Mouse (Mus musculus): Measurements from ENCODE around the gene Gcfc2. TPM values are rescaled to one million over a fixed set of nuclear protein-coding genes. Genes with fewer than 3 reads are reported as not detected.

Gene Gcfc2
- total RNA-seq, 2 experiments from 2014 or later: 14.4 to 18.0 TPM

- no peak for DNase-seq (ENCODE audit: low spot score in 2 of 2)
- peak; percentile 69 for TF ChIP-seq CTCF (conservative IDR thresholded peaks at IDR 0.05)
- Histone ChIP-seq H3K27ac (no peak overlapping the region), H3K4me3 (no peak overlapping the region)
Observed at GRCm38 (mm10) chr6:81956399-81956798, 32.9 kb downstream of the Gcfc2 start.

DNA sequence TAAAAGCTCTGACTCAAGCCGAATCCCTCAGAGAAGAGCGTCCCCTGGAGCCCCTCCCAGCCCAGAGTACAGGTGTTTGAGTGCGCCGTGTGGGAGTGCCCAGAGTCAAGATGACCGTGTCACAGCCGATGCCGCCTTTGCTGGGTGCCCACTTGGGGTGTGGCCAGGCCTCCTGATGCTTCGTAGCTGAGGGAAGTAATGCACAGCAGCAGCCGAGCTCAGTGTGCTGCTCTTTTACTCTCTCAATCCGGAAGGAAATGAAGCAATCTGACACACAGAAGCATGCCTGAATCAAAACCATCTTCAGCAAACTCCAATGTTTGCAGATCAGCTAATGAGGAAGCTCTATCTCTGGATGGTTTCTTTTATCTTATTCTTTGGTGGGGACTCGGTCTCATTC, 34.5 kb downstream of the Gcfc2 start:
- Histone ChIP-seq H3K27ac (no peak overlapping the region), H3K4me3 (no peak overlapping the region)
- no peak for DNase-seq (ENCODE audit: low spot score in 2 of 2)
- no peak for TF ChIP-seq CTCF (conservative IDR thresholded peaks at IDR 0.05)

GRCm38 (mm10) chr6:81959866-81960265, 36.4 kb downstream of the Gcfc2 start:
- no peak for DNase-seq (ENCODE audit: low spot score in 2 of 2)
- H3K4me3 ChIP-seq: no peak overlapping the region
- no peak for TF ChIP-seq CTCF (conservative IDR thresholded peaks at IDR 0.05)
- no peak overlapping the region for H3K27ac ChIP-seq

GRCm38 (mm10) chr6:81960284-81960683, 36.8 kb downstream of the Gcfc2 start:
- peak; percentile 67 for TF ChIP-seq CTCF (conservative IDR thresholded peaks at IDR 0.05)
- no peak for DNase-seq (ENCODE audit: low spot score in 2 of 2)
- H3K27ac ChIP-seq: no peak overlapping the region

DNA sequence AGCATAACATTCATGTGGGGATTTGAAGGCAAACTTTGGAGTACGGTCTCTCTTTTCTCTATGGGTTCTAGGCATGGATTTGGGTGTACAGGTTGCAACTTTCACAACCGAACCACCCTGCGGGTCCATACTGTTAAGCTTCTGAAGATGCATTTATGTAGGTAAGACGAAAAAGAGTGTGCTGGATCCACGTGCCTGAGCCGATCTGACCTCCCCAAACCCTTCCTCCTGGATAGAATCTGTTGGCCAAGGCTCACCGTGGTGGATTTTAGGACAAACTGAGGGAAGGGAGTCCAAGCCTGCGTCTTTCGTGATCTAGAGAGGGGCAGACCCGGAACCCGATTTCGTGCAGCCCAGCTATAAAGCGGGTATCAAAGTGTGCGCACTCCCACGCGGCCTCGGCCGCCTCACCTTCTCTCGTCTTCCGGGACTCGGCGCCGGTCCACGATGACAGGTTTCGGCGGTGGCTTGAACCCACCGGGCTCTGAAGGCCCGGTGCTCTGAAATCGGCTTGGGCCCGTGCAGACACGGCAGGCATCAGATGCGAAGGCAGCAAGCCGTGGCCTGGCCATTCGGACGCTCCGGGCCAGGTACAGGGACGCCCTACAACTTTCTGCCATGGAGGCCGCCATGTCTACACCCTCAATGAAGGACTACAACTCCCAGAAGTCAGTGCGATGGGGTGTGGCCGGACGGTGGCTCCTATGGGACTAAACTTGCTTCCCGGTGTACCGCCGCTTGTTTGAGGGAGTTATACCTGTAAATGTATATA, 42.0 kb downstream of the Gcfc2 start, which contains the start of gene Mrpl19:
TSS of gene Mrpl19 (minus strand) at position 663 of the 772 bp plus-strand sequence.
- peak within 1 kb of the TSS; percentile 61 for H3K4me3 ChIP-seq
- no peak for TF ChIP-seq CTCF (conservative IDR thresholded peaks at IDR 0.05)
- DNase-seq (ENCODE audit: low spot score in 2 of 2): peak; percentile 93 to 96
- H3K27ac ChIP-seq: peak within 1 kb of the TSS; percentile 90

More at GRCm38 (mm10) chr6:81960284-81960683, 36.8 kb downstream of the Gcfc2 start:
- H3K4me3 ChIP-seq: no peak overlapping the region

GRCm38 (mm10) chr6:81966068-81966544, 42.6 kb downstream of the Gcfc2 start:
- DNase-seq (ENCODE audit: low spot score in 2 of 2): no peak
- peak overlapping the region; percentile 61 for H3K4me3 ChIP-seq
- TF ChIP-seq CTCF (conservative IDR thresholded peaks at IDR 0.05): no peak
- no peak overlapping the region; the same call in 1 of the 2 replicates for H3K27ac ChIP-seq

- no peak for DNase-seq (ENCODE audit: low spot score in 2 of 2)
- TF ChIP-seq CTCF (conservative IDR thresholded peaks at IDR 0.05): no peak
- Histone ChIP-seq H3K4me3 (no peak overlapping the region), H3K27ac (no peak overlapping the region)
Observed at GRCm38 (mm10) chr6:81971196-81971595, 47.7 kb downstream of the Gcfc2 start.

DNA sequence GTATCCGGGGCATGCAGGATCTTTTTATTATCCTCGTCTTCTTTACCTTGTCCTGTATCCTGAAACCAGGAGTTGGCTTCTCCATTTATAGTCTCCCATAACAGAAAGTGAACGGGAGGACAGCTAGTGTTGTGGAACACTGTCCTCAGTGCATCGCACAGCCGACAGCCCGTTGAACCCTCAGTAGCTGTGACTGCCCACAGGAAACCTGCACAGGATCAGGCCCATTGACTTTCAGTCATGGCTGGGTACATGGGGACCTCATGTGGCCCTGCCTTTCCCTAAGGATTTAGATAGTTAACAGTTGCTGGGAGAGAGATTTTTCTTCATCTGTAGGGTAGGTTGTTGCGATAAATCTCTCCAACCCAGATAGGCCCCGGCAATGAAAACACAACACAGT, 49.1 kb downstream of the Gcfc2 start:
- no peak overlapping the region for H3K4me3 ChIP-seq
- H3K27ac ChIP-seq: no peak overlapping the region
- DNase-seq (ENCODE audit: low spot score in 2 of 2): no peak
- TF ChIP-seq CTCF (conservative IDR thresholded peaks at IDR 0.05): no peak

DNA sequence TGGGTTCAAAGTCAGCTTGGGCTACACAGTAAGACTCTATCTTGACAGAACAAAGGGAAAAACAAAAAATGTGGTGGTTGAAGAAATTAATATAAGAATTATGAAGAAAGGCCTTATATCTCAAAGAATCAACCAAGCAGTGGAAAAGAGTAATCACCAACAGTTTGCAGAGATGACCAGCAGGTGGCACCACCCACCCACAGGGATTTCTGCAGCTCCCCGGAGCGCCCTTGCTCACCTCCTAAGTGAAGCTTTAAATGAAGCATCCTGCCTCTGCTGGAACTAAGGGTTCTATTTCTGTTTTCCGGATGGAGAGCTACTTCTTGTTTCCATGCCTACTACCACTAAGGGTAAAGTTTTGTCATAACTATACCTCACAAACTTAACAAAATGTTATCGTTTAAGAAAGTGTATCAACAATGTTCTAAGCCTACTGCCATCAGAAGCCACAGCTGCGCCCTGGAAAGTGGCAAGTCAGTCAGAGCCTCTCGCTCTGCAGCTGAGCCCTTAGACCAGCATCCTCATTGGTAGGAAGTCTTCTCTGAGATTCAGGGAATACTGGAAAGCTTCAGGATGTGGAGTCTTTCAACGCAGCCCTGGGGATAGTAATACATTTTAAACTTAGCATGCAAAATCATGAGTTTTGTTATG, 52.6 kb downstream of the Gcfc2 start:
- Histone ChIP-seq H3K4me3 (no peak overlapping the region), H3K27ac (no peak overlapping the region)
- peak; percentile 74 to 87 for DNase-seq (ENCODE audit: low spot score in 2 of 2)
- TF ChIP-seq CTCF (conservative IDR thresholded peaks at IDR 0.05): peak; percentile 99

DNA sequence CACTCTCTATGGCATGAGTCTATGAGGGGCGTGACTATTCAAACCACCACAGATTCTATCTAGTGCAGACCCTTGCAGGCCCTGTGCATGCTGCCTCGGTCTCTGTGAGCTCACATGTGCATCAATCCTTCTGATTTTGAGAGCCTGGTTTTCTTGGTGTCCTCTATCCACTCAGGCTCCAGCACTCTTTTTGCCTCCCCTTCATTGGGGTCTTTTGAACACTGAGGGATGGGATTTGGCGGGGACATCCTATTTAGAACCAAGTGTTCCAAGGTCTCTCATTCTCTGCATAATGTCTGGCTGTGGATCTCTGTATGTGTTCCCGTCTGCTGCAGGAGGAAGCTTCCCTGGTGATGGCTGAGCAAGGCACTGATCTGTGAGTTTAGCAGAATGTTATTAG, 55.8 kb downstream of the Gcfc2 start:
- no peak for DNase-seq (ENCODE audit: low spot score in 2 of 2)
- Histone ChIP-seq H3K27ac (no peak overlapping the region), H3K4me3 (no peak overlapping the region)
- TF ChIP-seq CTCF (conservative IDR thresholded peaks at IDR 0.05): no peak

DNA sequence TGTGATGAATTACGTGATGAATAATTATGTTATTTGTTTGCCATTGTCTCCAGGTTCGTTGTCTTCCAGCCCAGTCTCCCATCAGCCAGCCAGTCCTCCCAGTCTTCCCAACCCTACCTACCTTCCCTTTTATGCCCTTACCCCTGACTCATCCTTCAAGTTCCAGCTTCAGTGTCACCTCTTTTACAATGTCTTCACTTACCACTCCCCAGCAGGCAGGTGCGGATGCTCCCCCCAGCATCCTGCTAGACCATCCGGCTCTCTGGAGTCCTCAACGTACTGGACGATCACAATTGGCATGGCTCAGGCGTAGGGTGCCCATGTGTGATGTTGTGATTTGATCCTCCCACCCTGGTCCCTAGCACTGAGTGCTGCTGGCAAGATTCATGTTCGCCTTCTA, 62.7 kb downstream of the Gcfc2 start:
- Histone ChIP-seq H3K4me3 (no peak overlapping the region), H3K27ac (peak overlapping the region; percentile 56; the same call in 1 of the 2 replicates)
- DNase-seq (ENCODE audit: low spot score in 2 of 2): no peak
- TF ChIP-seq CTCF (conservative IDR thresholded peaks at IDR 0.05): no peak

DNA sequence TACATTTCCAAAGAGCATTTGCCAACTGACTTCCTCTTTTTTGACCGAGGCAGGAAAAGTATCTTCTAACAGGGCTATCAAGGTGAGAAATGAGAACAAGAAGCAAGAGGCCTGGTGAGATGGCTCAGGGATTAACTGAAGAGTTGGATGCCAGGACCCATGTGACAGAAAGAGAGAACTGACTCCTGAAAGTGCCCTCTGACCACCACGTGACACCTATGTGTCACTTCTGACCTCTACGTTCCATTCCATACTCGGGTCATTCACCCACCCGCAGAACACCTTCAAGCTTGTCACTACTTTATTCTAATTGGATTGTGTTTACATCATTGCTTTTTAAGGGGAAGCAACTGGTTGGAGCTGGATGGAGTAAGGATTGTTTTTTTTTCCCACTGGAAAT, 63.1 kb downstream of the Gcfc2 start:
- peak overlapping the region; percentile 56; the same call in 1 of the 2 replicates for H3K27ac ChIP-seq
- TF ChIP-seq CTCF (conservative IDR thresholded peaks at IDR 0.05): no peak
- no peak overlapping the region for H3K4me3 ChIP-seq
- DNase-seq (ENCODE audit: low spot score in 2 of 2): no peak

GRCm38 (mm10) chr6:81987010-81987409, 63.5 kb downstream of the Gcfc2 start:
- peak; percentile 76 for TF ChIP-seq CTCF (conservative IDR thresholded peaks at IDR 0.05)

More at GRCm38 (mm10) chr6:81987010-81987409, 63.5 kb downstream of the Gcfc2 start:
- DNase-seq (ENCODE audit: low spot score in 2 of 2): peak; percentile 76 to 84
- Histone ChIP-seq H3K27ac (peak overlapping the region; percentile 85), H3K4me3 (no peak overlapping the region)
